Mouse (Mus musculus) ES-E14 (cell line): Measurements from ENCODE around the gene St8sia1.

Experiments
- CHD2 ChIP-seq: IDR thresholded peaks from 2 replicates; pipeline ENCODE4 v1.6.1; 2014; ENCODE audit warnings: mild to moderate bottlenecking, low read depth, low read length, inconsistent platforms
- HCFC1 ChIP-seq: IDR thresholded peaks from 2 replicates; pipeline ENCODE4 v1.6.1; 2012; ENCODE audit warnings: low read length, inconsistent platforms, borderline replicate concordance; ENCODE audit not compliant: insufficient read depth
- MAFK ChIP-seq: IDR thresholded peaks from 2 replicates; pipeline ENCODE4 v1.6.1; 2014; ENCODE audit warnings: mild to moderate bottlenecking, low read depth, low read length, inconsistent platforms; ENCODE audit not compliant: insufficient read depth
- ZC3H11A ChIP-seq: IDR thresholded peaks from 2 replicates; pipeline ENCODE4 v1.6.1; 2012; ENCODE audit warnings: low read depth, mild to moderate bottlenecking, inconsistent platforms, low read length, borderline replicate concordance
- ZNF384 ChIP-seq: IDR thresholded peaks from 2 replicates; pipeline ENCODE4 v1.6.1; 2012; ENCODE audit warnings: low read depth, low read length, inconsistent platforms

DNA sequence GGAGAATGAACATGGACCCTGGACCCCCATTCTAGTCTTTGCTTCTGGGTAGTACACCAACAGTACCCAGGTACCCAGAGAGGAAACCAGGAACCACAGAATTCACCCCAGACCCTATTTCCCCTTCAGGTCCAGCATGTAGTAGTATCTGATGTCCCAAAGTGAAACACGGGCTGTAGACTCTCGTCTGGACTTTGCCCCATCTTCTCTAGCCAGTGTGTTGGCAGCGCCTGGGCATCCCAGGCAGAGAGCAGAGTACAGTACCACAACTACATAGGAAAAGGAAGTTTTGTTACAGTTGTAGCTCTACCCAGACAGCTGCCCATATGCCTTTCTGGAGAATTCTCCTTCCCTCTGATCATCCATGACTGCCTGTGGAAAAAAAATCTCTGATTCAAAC, 134.0 kb downstream of the St8sia1 start:
- no peak for TF ChIP-seq ZC3H11A
- no peak for TF ChIP-seq ZNF384
- TF ChIP-seq MAFK: no peak
- no peak for TF ChIP-seq HCFC1
- TF ChIP-seq CHD2: no peak
